Mouse (Mus musculus) MEL (cell line): ENCODE measurements around the gene Ccdc114. TPM values are rescaled to one million over a fixed set of nuclear protein-coding genes. Genes with fewer than 3 reads are reported as not detected.

ENCODE experiments used
- DNase-seq: peaks from one replicate; pipeline ENCODE4 v3.0.0; 2011; ENCODE audit warnings: low read depth, low spot score
- H3K27ac ChIP-seq: 2 replicates; pipeline ENCODE4 v1.5.1; 2012; ENCODE audit warnings: low read depth, mild to moderate bottlenecking, control low read depth, low read length, moderate library complexity; ENCODE audit not compliant: control insufficient read depth
- H3K27me3 ChIP-seq, 2 experiments: fragments of 150-350 bp in 1 of 2; sonication (generic) in 1 of 2; 2 replicates each; pipeline ENCODE4 v1.6.1; 2012; ENCODE audit warnings: low read length in 2 of 2, mild to moderate bottlenecking in 2 of 2, improper control_type of control experiment in 1 of 2, moderate library complexity in 1 of 2; ENCODE audit not compliant: insufficient read depth in 2 of 2, control insufficient read depth in 1 of 2
- H3K36me3 ChIP-seq, 2 experiments: 2 replicates each; pipeline ENCODE4 v1.6.1; 2012 to 2014; ENCODE audit warnings: low read length in 2 of 2, improper control_type of control experiment in 1 of 2, inconsistent platforms in 1 of 2, mild to moderate bottlenecking in 1 of 2; ENCODE audit not compliant: insufficient read depth in 2 of 2, control insufficient read depth in 1 of 2
- H3K4me1 ChIP-seq, 2 experiments: fragments of 150-350 bp in 1 of 2; sonication (generic) in 1 of 2; 2 replicates each; pipeline ENCODE4 v1.6.1; 2012; ENCODE audit warnings: low read length in 2 of 2, improper control_type of control experiment in 1 of 2, mild to moderate bottlenecking in 1 of 2; ENCODE audit not compliant: insufficient read depth in 2 of 2, control insufficient read depth in 1 of 2
- H3K4me3 ChIP-seq, 2 experiments: fragments of 150-350 bp in 1 of 2; sonication (generic) in 1 of 2; 2 replicates each; pipeline ENCODE4 v1.5.1; 2012; ENCODE audit warnings: low read depth in 2 of 2, low read length in 2 of 2, mild to moderate bottlenecking in 2 of 2, moderate library complexity in 2 of 2, control low read depth in 1 of 2, improper control_type of control experiment in 1 of 2; ENCODE audit not compliant: control insufficient read depth in 1 of 2, insufficient read depth in 1 of 2
- H3K79me2 ChIP-seq: 2 replicates; pipeline ENCODE4 v1.6.1; 2012; ENCODE audit warnings: mild to moderate bottlenecking, low read length, moderate library complexity; ENCODE audit not compliant: control insufficient read depth, poor library complexity, insufficient read depth
- H3K9ac ChIP-seq: 2 replicates; pipeline ENCODE4 v1.6.1; 2012; ENCODE audit warnings: low read depth, mild to moderate bottlenecking, control low read depth, low read length, moderate library complexity; ENCODE audit not compliant: control insufficient read depth, poor library complexity, severe bottlenecking
- H3K9me3 ChIP-seq: fragments of 150-350 bp; sonication (generic); replicated peaks from 2 replicates; pipeline ENCODE4 v1.6.1; 2012; ENCODE audit warnings: mild to moderate bottlenecking, low read length, improper control_type of control experiment, moderate library complexity; ENCODE audit not compliant: insufficient read depth
- CHD1 ChIP-seq: IDR thresholded peaks from 2 replicates; pipeline ENCODE4 v1.6.1; 2012; ENCODE audit warnings: low read depth, mild to moderate bottlenecking, inconsistent platforms, low read length, improper control_type of control experiment
- CHD2 ChIP-seq: IDR thresholded peaks from 2 replicates; pipeline ENCODE4 v1.6.1; 2011; ENCODE audit warnings: low read length, improper control_type of control experiment
- CTCF ChIP-seq, 3 experiments: IDR thresholded peaks in 2 of 3; conservative IDR thresholded peaks in 1 of 3; 2 replicates each; pipeline ENCODE4 v1.5.1; 2011 to 2012; ENCODE audit warnings: low read length in 3 of 3, low read depth in 2 of 3, mild to moderate bottlenecking in 2 of 3, improper control_type of control experiment in 1 of 3, inconsistent platforms in 1 of 3, mixed read lengths in 1 of 3, moderate library complexity in 1 of 3; ENCODE audit not compliant: control insufficient read depth in 1 of 3, insufficient read depth in 1 of 3, poor library complexity in 1 of 3, severe bottlenecking in 1 of 3
- ELF1 ChIP-seq: IDR thresholded peaks from 2 replicates; pipeline ENCODE4 v1.6.1; 2014; ENCODE audit warnings: low read depth, mild to moderate bottlenecking, inconsistent platforms, low read length, improper control_type of control experiment, moderate library complexity
- ETS1 ChIP-seq: IDR thresholded peaks from 2 replicates; pipeline ENCODE4 v1.6.1; 2012; ENCODE audit warnings: low read depth, mild to moderate bottlenecking, inconsistent platforms, low read length, improper control_type of control experiment, moderate library complexity
- GABPA ChIP-seq: IDR thresholded peaks from 2 replicates; pipeline ENCODE4 v1.6.1; 2012; ENCODE audit warnings: low read depth, mild to moderate bottlenecking, inconsistent platforms, low read length, improper control_type of control experiment, moderate library complexity
- GATA1 ChIP-seq: IDR thresholded peaks from 2 replicates; pipeline ENCODE4 v1.6.1; 2011; ENCODE audit warnings: low read depth, low read length, improper control_type of control experiment
- HCFC1 ChIP-seq: IDR thresholded peaks from 2 replicates; pipeline ENCODE4 v1.6.1; 2012; ENCODE audit warnings: low read depth, mild to moderate bottlenecking, inconsistent platforms, low read length, improper control_type of control experiment, moderate library complexity
- JUND ChIP-seq: IDR thresholded peaks from 2 replicates; pipeline ENCODE4 v1.6.1; 2011; ENCODE audit warnings: low read depth, mild to moderate bottlenecking, improper control_type of control experiment, low read length
- KAT2A ChIP-seq: conservative IDR thresholded peaks from 2 replicates; pipeline ENCODE4 v1.6.1; 2012; ENCODE audit warnings: low read depth, low read length, improper control_type of control experiment, inconsistent platforms
- MAX ChIP-seq: IDR thresholded peaks from 2 replicates; pipeline ENCODE4 v1.6.1; 2011; ENCODE audit warnings: low read length, improper control_type of control experiment
- MAZ ChIP-seq: IDR thresholded peaks from 2 replicates; pipeline ENCODE4 v1.6.1; 2012; ENCODE audit warnings: low read depth, mild to moderate bottlenecking, inconsistent platforms, low read length, improper control_type of control experiment
- MXI1 ChIP-seq: IDR thresholded peaks from 2 replicates; pipeline ENCODE4 v1.6.1; 2011; ENCODE audit warnings: mild to moderate bottlenecking, low read depth, low read length, improper control_type of control experiment
- MYB ChIP-seq: IDR thresholded peaks from 2 replicates; pipeline ENCODE4 v1.6.1; 2011; ENCODE audit warnings: mild to moderate bottlenecking, low read depth, low read length, improper control_type of control experiment
- MYC ChIP-seq: IDR thresholded peaks from 2 replicates; pipeline ENCODE4 v1.6.1; 2011; ENCODE audit warnings: low read depth, mild to moderate bottlenecking, low read length, improper control_type of control experiment, moderate library complexity
- NELFE ChIP-seq: IDR thresholded peaks from 2 replicates; pipeline ENCODE4 v1.6.1; 2011; ENCODE audit warnings: low read depth, low read length, improper control_type of control experiment
- NRF1 ChIP-seq: IDR thresholded peaks from 2 replicates; pipeline ENCODE4 v1.6.1; 2014; ENCODE audit warnings: low read depth, mild to moderate bottlenecking, inconsistent platforms, low read length, improper control_type of control experiment, moderate library complexity; ENCODE audit not compliant: poor library complexity, insufficient read depth, severe bottlenecking
- POLR2A ChIP-seq, 2 experiments: IDR thresholded peaks; 2 replicates each; pipeline ENCODE4 v1.6.1; 2011 to 2012; ENCODE audit warnings: low read length in 2 of 2, mild to moderate bottlenecking in 2 of 2, control low read depth in 1 of 2, improper control_type of control experiment in 1 of 2, low read depth in 1 of 2, moderate library complexity in 1 of 2; ENCODE audit not compliant: control insufficient read depth in 1 of 2, insufficient read depth in 1 of 2, poor library complexity in 1 of 2
- POLR2AphosphoS2 ChIP-seq: IDR thresholded peaks from 2 replicates; pipeline ENCODE4 v1.6.1; 2011; ENCODE audit warnings: low read length, improper control_type of control experiment
- POLR2AphosphoS5 ChIP-seq: IDR thresholded peaks from 2 replicates; pipeline ENCODE4 v1.6.1; 2012; ENCODE audit warnings: low read depth, borderline replicate concordance, mild to moderate bottlenecking, inconsistent platforms, low read length, moderate library complexity, mixed read lengths
- RAD21 ChIP-seq: IDR thresholded peaks from 2 replicates; pipeline ENCODE4 v1.6.1; 2011; ENCODE audit warnings: mild to moderate bottlenecking, low read depth, low read length, improper control_type of control experiment
- SIN3A ChIP-seq: IDR thresholded peaks from 2 replicates; pipeline ENCODE4 v1.6.1; 2012; ENCODE audit warnings: low read length, improper control_type of control experiment, inconsistent platforms
- SMC3 ChIP-seq: IDR thresholded peaks from 2 replicates; pipeline ENCODE4 v1.6.1; 2011; ENCODE audit warnings: low read depth, low read length, improper control_type of control experiment
- TAL1 ChIP-seq: IDR thresholded peaks from 2 replicates; pipeline ENCODE4 v1.6.1; 2012; ENCODE audit warnings: mild to moderate bottlenecking, inconsistent platforms, low read length, moderate library complexity, mixed read lengths
- TBP ChIP-seq: IDR thresholded peaks from 2 replicates; pipeline ENCODE4 v1.8.0; 2011; ENCODE audit warnings: low read depth, low read length, improper control_type of control experiment
- TCF12 ChIP-seq: IDR thresholded peaks from 2 replicates; pipeline ENCODE4 v1.6.1; 2014; ENCODE audit warnings: low read depth, mild to moderate bottlenecking, inconsistent platforms, low read length, improper control_type of control experiment, moderate library complexity
- UBTF ChIP-seq: IDR thresholded peaks from 2 replicates; pipeline ENCODE4 v1.6.1; 2012; ENCODE audit warnings: low read depth, mild to moderate bottlenecking, inconsistent platforms, low read length, improper control_type of control experiment, moderate library complexity, borderline replicate concordance; ENCODE audit not compliant: insufficient read depth
- USF1 ChIP-seq: IDR thresholded peaks from 2 replicates; pipeline ENCODE4 v1.6.1; 2014; ENCODE audit warnings: low read depth, mild to moderate bottlenecking, inconsistent platforms, low read length, improper control_type of control experiment, moderate library complexity
- USF2 ChIP-seq, 2 experiments: IDR thresholded peaks; 2 replicates each; pipeline ENCODE4 v1.6.1; 2011 to 2012; ENCODE audit warnings: improper control_type of control experiment in 2 of 2, low read length in 2 of 2, borderline replicate concordance in 1 of 2, inconsistent platforms in 1 of 2, low read depth in 1 of 2, mild to moderate bottlenecking in 1 of 2; ENCODE audit not compliant: insufficient read depth in 1 of 2
- ZKSCAN1 ChIP-seq: IDR thresholded peaks from 2 replicates; pipeline ENCODE4 v1.6.1; 2012; ENCODE audit warnings: low read depth, mild to moderate bottlenecking, inconsistent platforms, low read length, improper control_type of control experiment, moderate library complexity
- ZMIZ1 ChIP-seq: IDR thresholded peaks from 2 replicates; pipeline ENCODE4 v1.6.1; 2012; ENCODE audit warnings: low read depth, mild to moderate bottlenecking, inconsistent platforms, low read length, improper control_type of control experiment, moderate library complexity
- polyA plus RNA-seq, 2 experiments: library from polyadenylated mRNA; stranded (reverse) in 1 of 2; unstranded in 1 of 2; fragments of >175 nt in 1 of 2; fragments of >200 nt in 1 of 2; gene quantifications; 2 replicates each; pipeline versions ENCODE4 v1.2.1 to v1.2.4; 2012; ENCODE audit warnings: low replicate concordance in 2 of 2, low read depth in 1 of 2; ENCODE audit not compliant: insufficient read length in 2 of 2, insufficient read depth in 1 of 2, missing spikeins in 1 of 2
- total RNA-seq: library from RNA; depleted of rRNA; stranded (reverse); fragments of 300-350 nt; gene quantifications from 2 replicates; pipeline ENCODE4 v1.2.3, GENCODE M21; 2012

The Ccdc114 gene
- total and polyA plus RNA-seq, 3 experiments = 0.15 to 0.24 TPM; not detected in 1

GRCm38 (mm10) chr7:45915011-45915410 lies 8.9 kb upstream of the Ccdc114 start:
- H3K36me3 ChIP-seq = no peaks in the 10 kb centered on the region

GRCm38 (mm10) chr7:45916056-45917003 lies 7.5 kb upstream of the Ccdc114 start:
- H3K9me3 ChIP-seq = no peaks in the 10 kb centered on the region
- H3K36me3 ChIP-seq = no peaks in the 10 kb centered on the region
- no peak overlapping the region for H3K9ac ChIP-seq
- H3K27ac ChIP-seq = no peak overlapping the region
- H3K27me3 ChIP-seq = no peaks in the 10 kb centered on the region
- TF ChIP-seq ZMIZ1 (no peak), TBP (no peak), TAL1 (no peak), RAD21 (no peak), SMC3 (no peak), POLR2AphosphoS2 (no peak), SIN3A (no peak), GATA1 (no peak), JUND (no peak), NRF1 (no peak), CTCF (IDR thresholded peaks at IDR 0.05 in 2 of 3, conservative IDR thresholded peaks at IDR 0.05 in 1 of 3; ENCODE audit: control insufficient read depth in 1 of 3, insufficient read depth in 1 of 3, low read depth in 2 of 3, low read length in 3 of 3, poor library complexity in 1 of 3, severe bottlenecking in 1 of 3) (no peak), ZKSCAN1 (no peak), MAZ (no peak), USF2 (IDR thresholded peaks at IDR 0.05; ENCODE audit: borderline replicate concordance in 1 of 2, insufficient read depth in 1 of 2, low read depth in 1 of 2, low read length in 2 of 2) (no peak), ELF1 (no peak), UBTF (no peak), POLR2AphosphoS5 (no peak), ETS1 (no peak), HCFC1 (no peak), CHD1 (no peak)
- TF ChIP-seq, all 39 proteins: peak for 0
- H3K4me3 ChIP-seq = no peak overlapping the region
- H3K4me1 ChIP-seq = peaks cover 0 to 6% of the 10 kb centered on the region in 2 experiments; a peak in 2 of 4 replicates
- H3K79me2 ChIP-seq = 0 out of 2 replicates have a peak, but pooled peaks cover 3% of the 10 kb centered on the region
- no peak for DNase-seq

More at GRCm38 (mm10) chr7:45915011-45915410, 8.9 kb upstream of the Ccdc114 start:
- no peaks in the 10 kb centered on the region for H3K27me3 ChIP-seq
- TF ChIP-seq POLR2A (IDR thresholded peaks at IDR 0.05; ENCODE audit: control insufficient read depth in 1 of 2, insufficient read depth in 1 of 2, low read depth in 1 of 2, low read length in 2 of 2, poor library complexity in 1 of 2) (no peak), SMC3 (no peak), KAT2A (no peak), MXI1 (no peak), GABPA (no peak), HCFC1 (no peak), USF2 (IDR thresholded peaks at IDR 0.05; ENCODE audit: borderline replicate concordance in 1 of 2, insufficient read depth in 1 of 2, low read depth in 1 of 2, low read length in 2 of 2) (no peak), ELF1 (no peak), ZKSCAN1 (no peak), USF1 (no peak), CHD2 (no peak), TCF12 (no peak), ZMIZ1 (no peak), NELFE (no peak), ETS1 (no peak), MAZ (no peak), MAX (no peak), MYC (no peak), CHD1 (no peak), MYB (no peak)
- TF ChIP-seq, all 39 proteins: peak for 0
- H3K4me1 ChIP-seq = peaks cover 0 to 6% of the 10 kb centered on the region in 2 experiments; a peak in 1 of 4 replicates
- H3K9ac ChIP-seq = no peak overlapping the region
- no peaks in the 10 kb centered on the region for H3K9me3 ChIP-seq
- H3K79me2 ChIP-seq = no peaks in the 10 kb centered on the region
- no peak for DNase-seq
- H3K4me3 ChIP-seq = no peak overlapping the region
- no peak overlapping the region for H3K27ac ChIP-seq
